Mouse (Mus musculus) adrenal gland, postnatal 4 days (tissue): Measurements from ENCODE around the gene Tsen54. TPM values are rescaled to one million over a fixed set of nuclear protein-coding genes. Genes with fewer than 3 reads are reported as not detected.
A peak's percentile ranks its signal among the peaks of the same experiment; 100 is the strongest.

Experiments used
- DNase-seq, 2 experiments: peaks; one replicate each; pipeline ENCODE4 v3.0.0; 2021 to 2022; ENCODE audit warnings: low spot score in 2 of 2, mixed read lengths in 2 of 2
- long read RNA-seq, 2 experiments: library from polyadenylated mRNA; stranded (forward); transcript quantifications; one replicate each; pipeline ENCODE4 v2.0.0; 2021
- total RNA-seq, 2 experiments: library from RNA; stranded (reverse); gene quantifications; 2 replicates each; pipeline ENCODE4 v1.2.3; 2021

Tsen54 gene
- 10 to 100 TPM; 25.4 to 26.3 TPM for total RNA-seq
- long read RNA-seq, experiment 1, transcript Tsen54-201 (11 exons, 1,979 nt) = major isoform, 7 of 24 reads
- long read RNA-seq, experiment 1, partial matches to known transcripts = 7 of 24 reads
- long read RNA-seq, experiment 1, other reads (novel, unspliced or antisense) = 10 of 24 reads
- long read RNA-seq, experiment 2, transcript Tsen54-201 (11 exons, 1,979 nt) = major isoform, 8 of 47 reads
- long read RNA-seq, experiment 2, partial matches to known transcripts = 14 of 47 reads
- long read RNA-seq, experiment 2, other reads (novel, unspliced or antisense) = 23 of 47 reads

GRCm38 (mm10) chr11:115814605-115815450 lies at the start of gene Tsen54:
Gene Tsen54, plus strand, starts transcription at chr11:115814724.
- DNase-seq = peak; percentile 72 to 78

GRCm38 (mm10) chr11:115765103-115765606 lies 49.4 kb upstream of the Tsen54 start, which contains the start of gene Tmem94:
Gene Tmem94, plus strand, starts transcription at chr11:115765433.
- peak; percentile 92 to 93 for DNase-seq

GRCm38 (mm10) chr11:115765607-115766141 lies 48.9 kb upstream of the Tsen54 start:
- peak in 1 of 2 experiments; percentile 60 for DNase-seq

- no peak for DNase-seq
These were observed 48.1 kb upstream of the Tsen54 start for GRCm38 (mm10) chr11:115766356-115766943.

- no peak for DNase-seq
These were observed 47.5 kb upstream of the Tsen54 start for GRCm38 (mm10) chr11:115766981-115767380.

GRCm38 (mm10) chr11:115768896-115769295 lies 45.6 kb upstream of the Tsen54 start:
- DNase-seq = no peak

- DNase-seq = no peak
These were observed 39.9 kb upstream of the Tsen54 start for GRCm38 (mm10) chr11:115774653-115775052.

- peak in 1 of 2 experiments; percentile 46 for DNase-seq
These were observed 38.5 kb upstream of the Tsen54 start for GRCm38 (mm10) chr11:115775821-115776665.

- no peak for DNase-seq
These were observed 37.6 kb upstream of the Tsen54 start for GRCm38 (mm10) chr11:115776954-115777353.

GRCm38 (mm10) chr11:115777487-115778335 lies 36.8 kb upstream of the Tsen54 start:
- DNase-seq = no peak

- peak; percentile 42 to 70 for DNase-seq
These were observed 35.4 kb upstream of the Tsen54 start for GRCm38 (mm10) chr11:115779038-115779571.

GRCm38 (mm10) chr11:115780141-115781070 lies 34.1 kb upstream of the Tsen54 start:
- no peak for DNase-seq

GRCm38 (mm10) chr11:115786473-115786872 lies 28.1 kb upstream of the Tsen54 start:
- no peak for DNase-seq

GRCm38 (mm10) chr11:115789787-115790186 lies 24.7 kb upstream of the Tsen54 start:
- DNase-seq = no peak

GRCm38 (mm10) chr11:115791919-115792318 lies 22.6 kb upstream of the Tsen54 start:
- no peak for DNase-seq

GRCm38 (mm10) chr11:115792353-115792752 lies 22.2 kb upstream of the Tsen54 start:
- no peak for DNase-seq

- DNase-seq = no peak
These were observed 17.6 kb upstream of the Tsen54 start for GRCm38 (mm10) chr11:115796898-115797297.

GRCm38 (mm10) chr11:115797665-115798064 lies 16.9 kb upstream of the Tsen54 start:
- no peak for DNase-seq
